Mouse (Mus musculus): Measurements from ENCODE around the gene Wnt11. TPM values are rescaled to one million over a fixed set of nuclear protein-coding genes. Genes with fewer than 3 reads are reported as not detected.

The Wnt11 gene
- total RNA-seq, 2 experiments from 2014 or later = 2.2 to 2.8 TPM

- no peak for DNase-seq (ENCODE audit: low spot score in 2 of 2)
Observed at GRCm38 (mm10) chr7:98863969-98864718, 29.2 kb downstream of the Wnt11 start.

DNA sequence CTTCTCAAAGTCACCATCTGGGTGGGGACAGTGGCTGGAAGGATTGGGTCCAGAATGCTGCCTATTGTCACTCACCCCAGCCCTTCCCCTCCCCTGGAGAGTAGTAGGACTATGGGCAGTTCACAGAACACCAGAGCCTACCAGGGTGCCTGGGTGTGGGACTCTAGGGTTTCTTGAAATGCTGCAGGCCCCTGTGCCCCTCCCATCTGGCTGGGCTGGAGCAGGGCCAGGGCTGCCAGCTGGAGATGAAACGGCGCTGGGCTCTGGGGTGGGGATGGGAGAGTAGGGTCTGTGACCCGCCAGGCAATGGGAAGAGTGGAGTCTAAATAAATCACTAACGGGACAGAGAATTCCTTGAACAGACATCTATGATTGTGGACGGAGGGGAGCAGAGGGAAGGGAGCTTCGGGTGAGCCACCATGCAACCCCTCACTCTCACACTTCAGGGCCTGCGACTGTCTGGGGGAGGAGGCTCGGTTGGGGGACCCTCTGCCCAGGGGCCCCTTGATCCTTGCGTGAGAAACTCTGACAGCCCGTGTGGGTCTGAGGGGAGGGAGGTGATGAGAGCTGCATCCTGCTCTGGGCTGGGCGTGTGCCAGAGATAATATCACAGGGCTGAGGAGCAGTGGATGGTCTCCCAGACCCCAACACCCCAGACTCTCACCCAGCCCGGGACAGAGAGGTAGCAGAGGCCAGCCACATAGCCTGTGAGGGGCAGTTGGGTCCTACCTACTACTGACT is 32.3 kb downstream of the Wnt11 start:
- no peak for DNase-seq (ENCODE audit: low spot score in 2 of 2)

GRCm38 (mm10) chr7:98867794-98868150 is 32.9 kb downstream of the Wnt11 start:
- no peak for DNase-seq (ENCODE audit: low spot score in 2 of 2)

DNA sequence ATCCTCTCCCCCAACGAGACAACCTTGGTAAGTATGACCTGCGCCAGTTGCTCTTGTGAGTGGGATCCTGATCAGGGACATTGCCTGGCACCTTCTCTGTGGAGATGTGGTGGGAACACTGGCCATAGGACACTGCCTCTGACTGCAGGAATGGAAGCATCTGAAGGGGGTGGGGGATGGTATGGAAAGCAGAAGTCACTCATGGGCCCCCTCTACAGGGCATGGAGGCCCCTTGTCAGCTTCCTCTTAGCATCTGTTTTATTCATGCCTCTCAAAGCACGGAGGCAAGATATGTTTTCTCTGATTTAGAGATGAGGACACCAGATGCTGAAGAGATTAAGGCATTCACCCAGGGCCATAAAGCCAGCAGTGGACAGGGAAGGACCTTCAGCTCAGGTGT is 34.2 kb downstream of the Wnt11 start:
- DNase-seq (ENCODE audit: low spot score in 2 of 2) = no peak

DNA sequence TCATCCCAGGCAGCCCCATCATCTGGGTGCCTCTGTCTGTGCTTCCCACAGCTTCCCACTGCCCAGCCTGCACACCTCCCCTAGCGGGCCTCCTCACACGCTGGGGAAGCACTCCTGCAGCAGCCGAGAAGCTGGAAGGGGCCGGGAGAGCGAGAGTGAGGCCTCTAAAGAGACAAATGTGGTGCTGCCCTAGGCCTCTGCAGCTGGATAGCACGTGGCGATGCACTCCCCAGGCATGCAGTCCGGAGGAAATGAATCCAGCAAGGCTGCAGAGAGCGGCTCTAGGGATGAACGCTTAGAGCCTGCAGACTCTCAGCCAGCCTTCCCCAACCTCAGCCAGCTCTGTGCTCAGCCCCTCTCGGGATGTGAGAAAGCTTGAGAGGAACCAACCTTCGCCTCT is 35.9 kb downstream of the Wnt11 start:
- DNase-seq (ENCODE audit: low spot score in 2 of 2) = no peak

DNA sequence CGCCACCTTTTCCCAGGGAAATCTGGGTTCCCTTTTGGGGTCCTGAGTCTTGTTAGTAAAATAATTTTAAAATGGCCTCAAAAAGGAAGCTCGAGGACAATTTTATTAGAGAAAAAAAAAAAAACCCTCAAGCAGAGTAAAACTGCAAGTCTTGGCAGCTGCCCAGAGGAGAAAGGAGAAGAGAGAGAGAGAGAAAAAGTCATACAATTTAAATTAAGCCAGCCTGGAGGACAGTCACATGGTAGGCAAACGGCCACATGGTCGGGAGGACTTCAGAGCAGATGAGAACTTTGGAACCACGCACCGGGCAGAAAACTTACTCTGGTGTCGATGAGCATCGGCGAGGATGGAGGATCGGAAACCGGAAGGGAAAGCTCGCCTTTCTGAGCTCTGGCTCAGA is 37.0 kb downstream of the Wnt11 start:
- DNase-seq (ENCODE audit: low spot score in 2 of 2) = no peak

DNA sequence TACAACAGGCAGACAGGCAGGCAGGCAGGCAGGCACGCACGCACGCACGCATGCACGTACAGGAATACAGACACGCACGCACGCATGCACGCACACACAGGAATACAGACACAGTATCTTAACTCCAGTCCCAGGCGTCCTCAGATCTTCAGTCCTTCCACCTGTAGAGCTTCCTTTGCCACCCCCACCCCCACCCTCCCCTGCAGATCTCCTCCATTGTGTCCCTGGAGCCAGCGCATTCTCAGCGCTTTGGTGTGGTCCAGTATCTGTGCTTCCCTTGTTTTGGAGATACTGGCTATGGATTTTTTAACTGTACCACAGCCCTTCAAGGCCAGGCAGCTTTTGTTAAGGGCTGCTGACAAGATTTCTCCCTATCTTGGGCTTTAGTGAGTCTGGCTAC is 38.4 kb downstream of the Wnt11 start:
- DNase-seq (ENCODE audit: low spot score in 2 of 2) = no peak

GRCm38 (mm10) chr7:98874411-98874951 is 39.6 kb downstream of the Wnt11 start:
- DNase-seq (ENCODE audit: low spot score in 2 of 2) = no peak

DNA sequence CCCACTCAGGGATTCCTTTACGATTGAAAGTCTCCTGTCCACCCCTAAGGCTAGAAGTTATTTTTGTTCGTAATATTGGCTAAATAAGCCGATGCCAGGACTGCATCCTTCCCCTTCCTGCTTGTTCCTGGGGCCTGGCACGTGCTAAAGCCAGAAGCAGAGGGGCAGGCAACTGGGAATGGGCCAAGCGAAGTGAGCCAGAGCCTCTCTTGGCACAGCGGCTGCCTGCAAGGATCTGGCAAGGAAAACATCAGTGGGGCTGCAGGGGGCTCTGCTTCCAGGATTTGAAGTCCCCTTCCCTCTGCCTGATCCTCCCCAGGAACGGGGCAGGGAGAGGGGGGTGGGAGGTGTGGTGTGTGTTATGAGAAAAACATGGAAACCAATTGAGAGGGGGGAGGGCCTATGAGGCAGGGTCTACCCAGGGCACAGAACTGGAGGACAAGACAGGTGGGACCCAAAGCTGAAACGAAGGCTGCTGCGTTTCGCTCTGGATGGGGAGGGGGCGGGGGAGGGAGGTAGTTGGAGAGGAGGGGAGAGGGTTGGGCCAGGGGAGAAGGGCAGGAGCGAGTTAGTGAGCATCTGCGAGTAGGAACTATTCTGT is 40.6 kb downstream of the Wnt11 start:
- peak in 1 of 2 experiments; percentile 43 for DNase-seq (ENCODE audit: low spot score in 2 of 2)

DNA sequence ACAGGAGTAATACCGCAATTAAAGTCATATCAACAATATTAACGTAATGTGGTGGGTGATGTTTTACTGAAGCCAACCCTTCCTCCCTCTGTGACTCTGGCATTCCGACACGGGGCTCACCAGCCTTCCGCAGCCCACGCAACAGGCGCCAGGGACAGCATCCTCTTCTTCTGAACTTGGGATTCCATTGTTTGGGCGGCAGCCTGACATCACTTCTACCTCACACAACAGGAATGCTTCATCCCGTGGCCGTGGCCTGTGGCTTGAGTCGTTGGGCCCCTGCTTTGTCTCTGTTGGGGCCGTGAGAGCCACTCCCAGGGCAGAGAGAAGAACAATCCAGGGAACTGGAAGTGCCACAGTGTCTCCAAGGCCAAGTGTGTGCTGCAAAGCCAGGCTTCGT is 41.2 kb downstream of the Wnt11 start:
- DNase-seq (ENCODE audit: low spot score in 2 of 2) = no peak

- DNase-seq (ENCODE audit: low spot score in 2 of 2) = no peak
Observed at GRCm38 (mm10) chr7:98879176-98879575, 44.3 kb downstream of the Wnt11 start.

DNA sequence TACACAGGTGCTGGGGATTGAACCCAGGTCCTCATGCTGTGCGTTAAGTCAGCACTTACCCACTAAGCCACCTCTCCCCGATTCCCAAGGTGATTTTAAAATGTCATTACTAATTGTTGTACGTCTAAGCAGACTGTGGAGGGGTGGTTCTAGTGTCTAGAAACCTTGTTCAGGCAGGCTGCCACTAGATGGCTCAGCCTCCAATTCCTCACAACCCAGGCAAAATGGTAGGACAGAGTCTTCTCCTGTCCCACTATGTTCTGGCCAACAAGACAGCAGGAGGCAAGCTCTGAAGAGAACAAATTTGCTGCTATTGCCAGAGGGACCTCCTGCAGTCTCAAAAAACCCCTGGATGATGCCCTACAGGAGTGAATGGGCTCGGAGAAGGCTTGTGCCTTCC is 47.0 kb downstream of the Wnt11 start:
- DNase-seq (ENCODE audit: low spot score in 2 of 2) = peak in 1 of 2 experiments; percentile 41

GRCm38 (mm10) chr7:98887811-98888261 is 52.9 kb downstream of the Wnt11 start:
- no peak for DNase-seq (ENCODE audit: low spot score in 2 of 2)

- no peak for DNase-seq (ENCODE audit: low spot score in 2 of 2)
Observed at GRCm38 (mm10) chr7:98888810-98889209, 53.9 kb downstream of the Wnt11 start.

DNA sequence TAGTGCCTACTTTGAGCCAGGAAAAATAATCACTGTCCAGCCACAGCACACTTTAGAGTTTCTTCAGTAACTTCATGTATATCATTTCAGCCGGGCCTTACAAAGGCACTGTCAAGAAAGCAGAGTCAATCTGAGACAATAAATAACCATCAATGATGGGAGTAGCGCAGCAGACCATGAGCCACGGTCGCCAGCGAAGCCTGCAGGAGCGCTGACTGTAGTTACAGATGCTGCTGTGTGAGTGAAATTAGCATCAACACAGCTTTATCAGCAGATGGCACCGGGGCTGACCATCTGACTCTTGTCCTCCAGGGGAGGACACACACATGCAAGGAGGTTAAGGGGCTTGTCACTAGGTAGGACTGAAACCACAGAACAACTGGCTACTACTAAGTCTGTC is 54.3 kb downstream of the Wnt11 start:
- no peak for DNase-seq (ENCODE audit: low spot score in 2 of 2)

GRCm38 (mm10) chr7:98893144-98893543 is 58.2 kb downstream of the Wnt11 start:
- DNase-seq (ENCODE audit: low spot score in 2 of 2) = no peak

- DNase-seq (ENCODE audit: low spot score in 2 of 2) = no peak
Observed at GRCm38 (mm10) chr7:98894305-98894704, 59.4 kb downstream of the Wnt11 start.

- DNase-seq (ENCODE audit: low spot score in 2 of 2) = no peak
Observed at GRCm38 (mm10) chr7:98894768-98895167, 59.9 kb downstream of the Wnt11 start.

GRCm38 (mm10) chr7:98895501-98896095 is 60.7 kb downstream of the Wnt11 start:
- no peak for DNase-seq (ENCODE audit: low spot score in 2 of 2)

DNA sequence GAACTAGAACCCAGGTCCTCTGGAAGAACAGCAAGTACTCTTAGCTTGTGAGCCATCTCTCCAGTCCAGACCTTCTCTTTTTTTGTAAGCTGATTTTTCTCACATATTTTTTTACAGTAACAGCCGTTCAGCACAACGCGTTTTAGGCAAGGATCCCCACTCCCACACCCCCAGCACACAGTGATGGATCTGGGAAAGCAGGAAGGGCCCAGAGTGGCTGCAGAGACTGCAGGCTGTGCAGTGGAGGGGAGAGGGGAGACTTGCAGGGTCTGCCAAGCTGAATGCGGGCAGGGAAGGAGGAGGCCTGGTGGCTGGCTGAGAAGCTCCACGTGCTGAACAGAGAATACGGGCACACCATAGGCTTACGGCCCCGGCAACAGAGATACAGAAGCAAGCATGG is 62.4 kb downstream of the Wnt11 start:
- peak; percentile 36 to 67 for DNase-seq (ENCODE audit: low spot score in 2 of 2)

- DNase-seq (ENCODE audit: low spot score in 2 of 2) = no peak
Observed at GRCm38 (mm10) chr7:98899815-98900214, 64.9 kb downstream of the Wnt11 start.

- no peak for DNase-seq (ENCODE audit: low spot score in 2 of 2)
Observed at GRCm38 (mm10) chr7:98901120-98901519, 66.2 kb downstream of the Wnt11 start.
